Mouse (Mus musculus) hindbrain, embryonic 16.5 days (tissue): ENCODE results near the gene Hoxc5. TPM values are rescaled to one million over a fixed set of nuclear protein-coding genes. Genes with fewer than 3 reads are reported as not detected.

Experiments
- ATAC-seq: fragments of 200-750 bp; cut with Nextera tagmentation; 2 replicates; pipeline ENCODE4 v1.8.0; 2017; ENCODE audit warnings: moderate TSS enrichment, moderate library complexity
- H3K27ac ChIP-seq: fragments of 300-500 bp; sonication (generic); 2 replicates; pipeline ENCODE4 v1.5.1; 2014; ENCODE audit warnings: low read depth, mild to moderate bottlenecking, control low read depth, low read length, moderate library complexity
- H3K27me3 ChIP-seq: fragments of 300-500 bp; sonication (generic); replicated peaks from 2 replicates; pipeline ENCODE4 v1.6.1; 2014; ENCODE audit warnings: low read length; ENCODE audit not compliant: control insufficient read depth, insufficient read depth
- H3K36me3 ChIP-seq: fragments of 300-500 bp; sonication (generic); 2 replicates; pipeline ENCODE4 v1.6.1; 2014; ENCODE audit warnings: mild to moderate bottlenecking, low read length, moderate library complexity, mixed read lengths; ENCODE audit not compliant: control insufficient read depth, insufficient read depth
- H3K4me1 ChIP-seq: fragments of 300-500 bp; sonication (generic); 2 replicates; pipeline ENCODE4 v1.6.1; 2014; ENCODE audit warnings: low read depth, low read length; ENCODE audit not compliant: control insufficient read depth, insufficient read depth
- H3K4me2 ChIP-seq: fragments of 300-500 bp; sonication (generic); 2 replicates; pipeline ENCODE4 v1.6.1; 2014; ENCODE audit warnings: mild to moderate bottlenecking, low read length, control low read depth, moderate library complexity
- H3K4me3 ChIP-seq: fragments of 300-500 bp; sonication (generic); 2 replicates; pipeline ENCODE4 v1.5.1; 2014; ENCODE audit warnings: mild to moderate bottlenecking, low read length, control low read depth, moderate library complexity
- H3K9ac ChIP-seq: fragments of 300-500 bp; sonication (generic); 2 replicates; pipeline ENCODE4 v1.6.1; 2014; ENCODE audit warnings: low read depth, mild to moderate bottlenecking, control low read depth, low read length, moderate library complexity
- H3K9me3 ChIP-seq: fragments of 300-500 bp; sonication (generic); 2 replicates; pipeline ENCODE4 v1.6.1; 2014; ENCODE audit warnings: mild to moderate bottlenecking, low read length, moderate library complexity; ENCODE audit not compliant: control insufficient read depth
- WGBS: fragments of 180-500 bp; shearing (Covaris S2); extraction: QIAGEN DNeasy Blood & Tissue Kit; methylation state at CpG from one replicate; pipeline ENCODE4 v1.1.7; 2014; 5-methylcytosine and 5-hydroxymethylcytosine counted together
- polyA plus RNA-seq: library from polyadenylated mRNA; unstranded; fragments of >200 nt; fragmentation: Nextera tagmentation; extraction: Ambion mirVana; gene quantifications from 2 replicates; pipeline ENCODE4 v1.2.1, GENCODE M21; 2015

Hoxc5 gene
- polyA plus RNA-seq, 1 experiment from 2014 or later: 19.1 TPM

GRCm38 (mm10) chr15:102955833-102956640 lies 11.2 kb upstream of the Hoxc5 start:
- H3K4me3 ChIP-seq: no peak overlapping the region
- H3K27ac ChIP-seq: no peak overlapping the region
- peaks cover 79% of the 10 kb centered on the region for H3K27me3 ChIP-seq
- H3K9ac ChIP-seq: no peak overlapping the region
- under 1% methylated on average over 39 of the region's 40 CpGs for WGBS
- no peaks in the 10 kb centered on the region for H3K9me3 ChIP-seq
- no peaks in the 10 kb centered on the region for H3K36me3 ChIP-seq
- no peak overlapping the region for H3K4me2 ChIP-seq
- ATAC-seq: no peak
- no peaks in the 10 kb centered on the region; the same call in 1 of the 2 replicates for H3K4me1 ChIP-seq

DNA sequence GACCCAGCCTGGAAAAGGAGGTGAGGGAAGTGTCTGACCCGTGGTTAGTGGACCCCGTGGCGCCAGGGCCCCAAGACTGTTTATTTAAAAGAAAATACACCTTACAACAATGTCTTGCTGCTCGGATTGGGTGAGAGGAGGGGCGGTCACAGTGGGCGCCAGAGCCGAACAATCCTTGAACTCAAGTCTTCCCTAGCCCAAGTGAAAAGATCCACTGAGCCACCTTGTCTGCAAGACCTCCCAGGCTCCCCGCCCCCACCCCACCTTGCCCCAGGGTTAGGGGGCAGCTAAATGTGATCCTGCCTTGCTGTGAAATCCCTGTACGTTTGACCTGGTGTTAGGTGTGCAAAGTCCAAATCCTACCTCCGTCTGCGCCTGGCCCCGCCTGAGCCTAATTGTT lies 10.3 kb upstream of the Hoxc5 start:
- Histone ChIP-seq H3K27me3 (peaks cover 79% of the 10 kb centered on the region), H3K4me1 (no peaks in the 10 kb centered on the region; the same call in 1 of the 2 replicates), H3K9me3 (no peaks in the 10 kb centered on the region), H3K4me2 (no peak overlapping the region), H3K9ac (no peak overlapping the region), H3K27ac (no peak overlapping the region), H3K36me3 (no peaks in the 10 kb centered on the region), H3K4me3 (no peak overlapping the region)
- 3% methylated on average over 12 of the region's 12 CpGs for WGBS
- no peak for ATAC-seq

DNA sequence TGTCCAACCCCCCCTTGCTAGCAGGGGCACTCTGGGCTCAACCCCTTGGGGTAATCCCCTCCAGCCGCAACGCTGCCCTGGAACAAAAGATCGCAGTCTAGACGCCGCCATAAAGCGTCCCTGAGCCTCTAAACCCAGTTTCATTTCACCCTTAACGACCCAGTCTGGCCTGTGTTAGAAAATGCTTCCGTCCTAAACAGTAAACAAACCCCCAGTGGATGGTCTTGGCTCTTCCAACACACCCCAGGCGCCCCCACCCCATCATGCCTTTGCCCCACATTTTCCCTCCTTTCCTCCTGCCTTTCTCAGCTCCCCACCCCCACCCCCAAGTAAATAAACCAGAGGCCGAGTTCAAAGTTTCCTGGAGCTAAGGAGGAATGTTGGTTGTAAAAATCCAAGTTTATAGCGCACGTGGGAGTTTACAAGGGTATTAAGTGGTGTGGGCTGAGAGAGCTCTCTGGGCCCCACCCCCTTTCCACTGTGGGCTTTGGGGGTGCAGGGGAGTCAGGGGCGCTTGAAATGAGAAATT lies 7.5 kb upstream of the Hoxc5 start:
- Histone ChIP-seq H3K4me3 (no peak overlapping the region), H3K9me3 (no peaks in the 10 kb centered on the region), H3K4me2 (no peak overlapping the region), H3K27ac (no peak overlapping the region), H3K27me3 (peaks cover 85% of the 10 kb centered on the region), H3K4me1 (no peaks in the 10 kb centered on the region; the same call in 1 of the 2 replicates), H3K9ac (no peak overlapping the region), H3K36me3 (no peaks in the 10 kb centered on the region)
- under 1% methylated on average over 13 of the region's 13 CpGs for WGBS
- no peak for ATAC-seq

DNA sequence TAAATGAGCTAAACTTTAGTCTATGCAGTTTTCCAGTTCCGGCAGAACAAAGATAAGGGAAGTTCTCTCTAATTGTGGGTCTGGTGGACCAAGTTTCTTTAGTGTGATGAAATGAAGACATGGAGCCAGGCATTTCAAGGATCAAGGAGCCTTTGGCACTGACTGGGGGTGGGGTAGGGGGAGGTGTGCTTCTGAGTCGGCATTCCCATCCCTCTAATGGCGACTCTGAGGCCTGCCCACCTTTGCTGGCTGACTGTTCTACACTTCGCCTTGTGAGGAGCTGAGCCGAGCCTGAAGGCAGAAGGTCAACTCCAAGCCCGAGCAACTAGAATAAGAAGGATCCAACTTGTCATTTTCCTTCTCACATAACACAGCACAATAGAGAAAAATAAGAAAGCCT lies 5.5 kb upstream of the Hoxc5 start:
- H3K9me3 ChIP-seq: no peaks in the 10 kb centered on the region
- H3K4me3 ChIP-seq: no peak overlapping the region
- WGBS: 2% methylated on average over 6 of the region's 6 CpGs
- H3K9ac ChIP-seq: no peak overlapping the region
- H3K4me2 ChIP-seq: no peak overlapping the region
- H3K27ac ChIP-seq: no peak overlapping the region
- no peak for ATAC-seq
- peaks cover 4% of the 10 kb centered on the region; the same call in 1 of the 2 replicates for H3K4me1 ChIP-seq
- peaks cover 87% of the 10 kb centered on the region for H3K27me3 ChIP-seq
- no peaks in the 10 kb centered on the region for H3K36me3 ChIP-seq

DNA sequence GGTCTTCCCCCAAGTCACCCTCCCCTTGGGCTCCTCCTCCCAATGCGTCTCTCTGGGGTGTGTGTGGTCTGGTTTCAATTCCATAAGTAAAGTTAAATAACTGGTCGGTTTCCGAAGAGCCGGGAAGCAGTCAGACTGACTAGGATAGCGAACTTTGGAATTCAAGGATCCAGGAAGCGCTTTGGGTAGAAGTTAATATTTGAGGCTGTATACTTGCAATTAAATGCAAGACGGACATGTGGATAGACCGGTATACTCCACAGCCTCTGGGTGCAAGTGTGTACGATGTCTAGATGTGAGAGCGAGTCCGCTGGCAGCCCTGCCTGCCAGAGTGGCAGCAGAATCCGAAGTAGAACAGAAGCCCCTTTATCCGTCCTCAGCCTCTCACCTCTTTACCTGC lies 4.8 kb upstream of the Hoxc5 start:
- Histone ChIP-seq H3K27me3 (peaks cover 87% of the 10 kb centered on the region), H3K4me1 (peaks cover 4% of the 10 kb centered on the region; the same call in 1 of the 2 replicates), H3K9ac (no peak overlapping the region), H3K9me3 (no peaks in the 10 kb centered on the region), H3K4me2 (no peak overlapping the region), H3K36me3 (no peaks in the 10 kb centered on the region), H3K4me3 (no peak overlapping the region), H3K27ac (no peak overlapping the region)
- 3% methylated on average over 13 of the region's 13 CpGs for WGBS
- no peak for ATAC-seq

DNA sequence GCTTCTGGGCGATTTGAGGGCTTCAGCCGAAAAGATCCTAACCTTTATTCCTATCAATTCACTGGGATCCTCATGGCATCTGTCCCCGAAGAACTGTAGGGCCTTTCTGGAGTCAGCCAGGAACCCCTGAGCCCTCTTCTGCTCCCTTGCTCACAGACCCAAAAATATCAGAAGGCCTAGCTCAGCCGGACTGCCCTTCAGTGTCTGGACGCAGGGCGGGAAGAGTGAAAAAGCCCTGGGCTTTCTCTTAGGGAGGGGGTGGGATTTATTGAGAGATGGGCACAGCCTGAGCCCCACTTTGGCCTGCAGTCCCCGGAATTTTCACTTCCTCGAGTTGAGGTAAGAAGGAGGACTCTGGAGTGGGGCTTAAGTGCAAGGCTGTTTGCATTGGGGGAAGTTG lies 4.0 kb upstream of the Hoxc5 start:
- Histone ChIP-seq H3K4me3 (no peak overlapping the region), H3K9ac (no peak overlapping the region)
- 2% methylated on average over 8 of the region's 8 CpGs for WGBS

DNA sequence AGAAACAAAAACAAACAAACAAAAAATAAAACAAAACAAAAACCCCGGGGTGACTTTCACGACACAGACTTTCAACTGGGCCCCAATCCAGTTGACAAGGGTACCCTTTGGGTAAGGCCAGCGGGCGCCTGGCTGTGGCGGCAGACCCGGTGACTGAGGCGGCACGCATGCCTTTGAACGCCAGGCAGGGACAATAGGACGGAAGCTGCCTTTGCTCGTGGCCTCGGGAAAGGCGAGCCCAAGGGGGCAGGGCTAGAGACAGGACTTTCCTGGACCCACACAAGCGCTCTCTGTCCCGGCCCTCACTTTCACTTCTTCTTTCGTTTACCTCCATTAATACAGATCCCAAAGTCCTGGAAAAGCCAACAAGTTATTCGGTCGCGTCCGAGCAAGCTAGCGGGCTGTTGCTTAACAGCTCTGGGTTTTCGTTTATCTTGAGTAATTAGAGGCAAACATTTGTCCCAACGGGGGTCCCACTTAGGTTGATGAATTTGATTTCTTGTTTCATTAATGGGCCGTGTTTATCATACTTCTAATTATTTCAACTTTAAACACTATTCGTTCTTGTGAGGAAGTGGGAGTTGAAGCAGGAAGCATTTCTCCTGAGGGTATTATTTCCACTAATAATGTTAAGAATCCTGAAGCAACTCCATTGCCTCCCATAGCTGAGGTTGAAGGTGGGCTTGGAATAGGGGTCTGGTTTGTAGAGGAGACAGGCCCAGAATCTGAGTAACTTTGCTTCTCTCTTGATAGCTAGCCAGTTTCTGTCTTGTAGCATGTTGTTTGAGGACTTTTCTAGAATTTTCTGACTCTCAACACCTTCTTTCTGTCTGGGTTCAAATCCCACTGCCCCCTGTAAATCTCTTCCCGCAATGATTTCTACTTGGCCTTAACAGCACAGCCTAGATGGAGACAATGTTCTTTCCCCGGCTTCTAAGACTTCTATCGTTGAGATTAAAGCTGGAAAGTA lies 3.3 kb upstream of the Hoxc5 start:
- no peak overlapping the region for H3K4me3 ChIP-seq

More for the DNA sequence above, 4.0 kb upstream of the Hoxc5 start:
- Histone ChIP-seq H3K4me2 (no peak overlapping the region), H3K9me3 (no peaks in the 10 kb centered on the region), H3K27ac (no peak overlapping the region), H3K4me1 (peaks cover 4% of the 10 kb centered on the region; the same call in 1 of the 2 replicates), H3K36me3 (no peaks in the 10 kb centered on the region), H3K27me3 (peaks cover 85% of the 10 kb centered on the region)
- no peak for ATAC-seq

GRCm38 (mm10) chr15:102965003-102965891 lies 2.0 kb upstream of the Hoxc5 start:
- Histone ChIP-seq H3K36me3 (no peaks in the 10 kb centered on the region), H3K9ac (no peak overlapping the region), H3K27ac (no peak overlapping the region), H3K9me3 (no peaks in the 10 kb centered on the region), H3K27me3 (peaks cover 89% of the 10 kb centered on the region), H3K4me3 (no peak overlapping the region), H3K4me1 (peaks cover 4% of the 10 kb centered on the region; the same call in 1 of the 2 replicates), H3K4me2 (no peak overlapping the region)
- 4% methylated on average over 26 of the region's 26 CpGs for WGBS
- no peak for ATAC-seq

More for the DNA sequence above, 3.3 kb upstream of the Hoxc5 start:
- Histone ChIP-seq H3K9me3 (no peaks in the 10 kb centered on the region), H3K27ac (no peak overlapping the region), H3K4me1 (peaks cover 4% of the 10 kb centered on the region; the same call in 1 of the 2 replicates), H3K27me3 (peaks cover 86% of the 10 kb centered on the region), H3K9ac (no peak overlapping the region), H3K36me3 (no peaks in the 10 kb centered on the region), H3K4me2 (no peak overlapping the region)
- ATAC-seq: no peak
- 2% methylated on average over 28 of the region's 28 CpGs for WGBS
